Mouse (Mus musculus) spleen, adult 2 months (tissue): ENCODE data around the gene Ube2q2. TPM values are rescaled to one million over a fixed set of nuclear protein-coding genes. Genes with fewer than 3 reads are reported as not detected.

ENCODE experiments used
- DNase-seq, 2 experiments: peaks; one replicate each; pipeline versions ENCODE4 v3.0.0 to v3.0.0-alpha.2; 2012 to 2021; ENCODE audit warnings: low spot score in 2 of 2, low read depth in 1 of 2
- H3K27ac ChIP-seq: fragments of 200-500 bp; 2 replicates; pipeline ENCODE4 v1.5.1; 2012; ENCODE audit warnings: low read length, inconsistent platforms; ENCODE audit not compliant: insufficient read depth
- H3K27me3 ChIP-seq: fragments of 200-500 bp; 2 replicates; pipeline ENCODE4 v1.6.1; 2012; ENCODE audit warnings: mild to moderate bottlenecking, moderate library complexity, low read length, inconsistent platforms; ENCODE audit not compliant: control insufficient read depth, insufficient read depth
- H3K36me3 ChIP-seq: fragments of 200-500 bp; 2 replicates; pipeline ENCODE4 v1.6.1; 2012; ENCODE audit warnings: mild to moderate bottlenecking, low read length, inconsistent platforms; ENCODE audit not compliant: control insufficient read depth, insufficient read depth
- H3K4me1 ChIP-seq: fragments of 200-500 bp; 2 replicates; pipeline ENCODE4 v1.6.1; 2011; ENCODE audit warnings: inconsistent platforms; ENCODE audit not compliant: control insufficient read depth, insufficient read depth, insufficient read length
- H3K4me3 ChIP-seq: fragments of 200-500 bp; 2 replicates; pipeline ENCODE4 v1.5.1; 2011; ENCODE audit warnings: mild to moderate bottlenecking, inconsistent platforms; ENCODE audit not compliant: insufficient read depth, insufficient read length; ENCODE audit errors: extremely low read depth
- CTCF ChIP-seq: fragments of 200-500 bp; IDR thresholded peaks from 2 replicates; pipeline ENCODE4 v1.5.1; 2011; ENCODE audit warnings: mild to moderate bottlenecking, inconsistent platforms; ENCODE audit not compliant: insufficient read depth, insufficient read length, insufficient replicate concordance; ENCODE audit errors: extremely low read depth
- POLR2A ChIP-seq: fragments of 200-500 bp; IDR thresholded peaks from 2 replicates; pipeline ENCODE4 v1.6.1; 2011; ENCODE audit warnings: low read depth, low read length, inconsistent platforms
- WGBS: fragments of 180-500 bp; shearing (Covaris S2); methylation state at CpG from one replicate; pipeline ENCODE4 v1.1.7; 2018; 5-methylcytosine and 5-hydroxymethylcytosine counted together
- polyA plus RNA-seq: library from polyadenylated mRNA; depleted of rRNA; stranded (reverse); fragments of >200 nt; gene quantifications from 2 replicates; pipeline ENCODE4 v1.2.3, GENCODE M21; 2012

The Ube2q2 gene
- polyA plus RNA-seq, 1 experiment, result 8.3 TPM

GRCm38 (mm10) chr9:55211611-55212010 is 63.0 kb downstream of the Ube2q2 start:
- DNase-seq, result no peak
- 93% methylated on average over 4 of the region's 4 CpGs for WGBS

GRCm38 (mm10) chr9:55213396-55213795 is 64.7 kb downstream of the Ube2q2 start:
- H3K36me3 ChIP-seq, result peaks cover 33% of the 10 kb centered on the region
- H3K27ac ChIP-seq, result no peak overlapping the region
- no peak for TF ChIP-seq POLR2A
- TF ChIP-seq CTCF, result no peak
- H3K4me1 ChIP-seq, result peaks cover 4% of the 10 kb centered on the region; the same call in 1 of the 2 replicates
- H3K4me3 ChIP-seq, result no peak overlapping the region
- H3K27me3 ChIP-seq, result no peaks in the 10 kb centered on the region
- 91% methylated on average over 1 of the region's 1 CpGs for WGBS
- no peak for DNase-seq

More at GRCm38 (mm10) chr9:55211611-55212010, 63.0 kb downstream of the Ube2q2 start:
- Histone ChIP-seq H3K4me1 (peaks cover 4% of the 10 kb centered on the region; the same call in 1 of the 2 replicates), H3K27ac (no peak overlapping the region), H3K4me3 (no peak overlapping the region), H3K36me3 (peaks cover 23% of the 10 kb centered on the region), H3K27me3 (no peaks in the 10 kb centered on the region)
- TF ChIP-seq CTCF (no peak), POLR2A (no peak)

- TF ChIP-seq POLR2A, result no peak
- TF ChIP-seq CTCF, result no peak
- Histone ChIP-seq H3K4me3 (no peak overlapping the region), H3K4me1 (no peaks in the 10 kb centered on the region), H3K27me3 (no peaks in the 10 kb centered on the region), H3K36me3 (peaks cover 40% of the 10 kb centered on the region), H3K27ac (no peak overlapping the region)
- DNase-seq, result no peak
- WGBS, result 93% methylated on average over 3 of the region's 3 CpGs
Observed at GRCm38 (mm10) chr9:55215056-55215455, 66.4 kb downstream of the Ube2q2 start.

- Histone ChIP-seq H3K4me3 (no peak overlapping the region), H3K36me3 (peaks cover 44% of the 10 kb centered on the region), H3K4me1 (no peaks in the 10 kb centered on the region), H3K27ac (no peak overlapping the region), H3K27me3 (no peaks in the 10 kb centered on the region)
- 92% methylated on average over 3 of the region's 3 CpGs for WGBS
- no peak for DNase-seq
- TF ChIP-seq POLR2A (no peak), CTCF (no peak)
Observed at GRCm38 (mm10) chr9:55215648-55216047, 67.0 kb downstream of the Ube2q2 start.

- WGBS, result 84% methylated on average over 2 of the region's 2 CpGs
- H3K27ac ChIP-seq, result no peak overlapping the region
- H3K4me3 ChIP-seq, result no peak overlapping the region
- H3K27me3 ChIP-seq, result no peaks in the 10 kb centered on the region
- no peak for TF ChIP-seq CTCF
- TF ChIP-seq POLR2A, result no peak
- peaks cover 45% of the 10 kb centered on the region for H3K36me3 ChIP-seq
- DNase-seq, result no peak
- no peaks in the 10 kb centered on the region for H3K4me1 ChIP-seq
Observed at GRCm38 (mm10) chr9:55216078-55216477, 67.4 kb downstream of the Ube2q2 start.

GRCm38 (mm10) chr9:55217381-55217780 is 68.7 kb downstream of the Ube2q2 start:
- DNase-seq, result no peak
- TF ChIP-seq POLR2A, result no peak
- no peak for TF ChIP-seq CTCF
- Histone ChIP-seq H3K4me3 (no peak overlapping the region), H3K27ac (no peak overlapping the region), H3K36me3 (peaks cover 50% of the 10 kb centered on the region), H3K4me1 (no peaks in the 10 kb centered on the region), H3K27me3 (no peaks in the 10 kb centered on the region)
- 82% methylated on average over 3 of the region's 3 CpGs for WGBS

- Histone ChIP-seq H3K4me1 (no peaks in the 10 kb centered on the region), H3K4me3 (no peak overlapping the region), H3K36me3 (peaks cover 16% of the 10 kb centered on the region), H3K27me3 (no peaks in the 10 kb centered on the region), H3K27ac (no peak overlapping the region)
- WGBS, result 91% methylated on average over 7 of the region's 7 CpGs
- TF ChIP-seq POLR2A (no peak), CTCF (no peak)
- DNase-seq, result no peak
Observed at GRCm38 (mm10) chr9:55225165-55225737, 76.6 kb downstream of the Ube2q2 start.
